Mouse (Mus musculus) kidney, postnatal 14 days (tissue): ENCODE data around the gene Stx8.

ENCODE experiments used
- DNase-seq: peaks from one replicate; pipeline ENCODE4 v3.0.0; 2022; ENCODE audit warnings: mixed read lengths

Stx8 gene

GRCm38 (mm10) chr11:67965905-67966878 is at the start of gene Stx8:
Stx8 (plus strand) TSS chr11:67966193.
- DNase-seq, result peak; percentile 96

GRCm38 (mm10) chr11:67917126-67917525 is 48.9 kb upstream of the Stx8 start:
- DNase-seq, result peak; percentile 37

- DNase-seq, result no peak
Observed at GRCm38 (mm10) chr11:67919593-67919992, 46.4 kb upstream of the Stx8 start.

- DNase-seq, result no peak
Observed at GRCm38 (mm10) chr11:67920226-67920960, 45.6 kb upstream of the Stx8 start.

GRCm38 (mm10) chr11:67921091-67921826 is 44.7 kb upstream of the Stx8 start:
- DNase-seq, result peak; percentile 78

- peak; percentile 94 for DNase-seq
Observed at GRCm38 (mm10) chr11:67921827-67922754, 43.9 kb upstream of the Stx8 start, which contains the start of gene Usp43. Usp43 (minus strand) TSS chr11:67922153.

GRCm38 (mm10) chr11:67922755-67923125 is 43.3 kb upstream of the Stx8 start:
- peak; percentile 94 for DNase-seq

- DNase-seq, result no peak
Observed at GRCm38 (mm10) chr11:67923720-67924119, 42.3 kb upstream of the Stx8 start.

- no peak for DNase-seq
Observed at GRCm38 (mm10) chr11:67925000-67925399, 41.0 kb upstream of the Stx8 start.

- no peak for DNase-seq
Observed at GRCm38 (mm10) chr11:67926348-67927055, 39.5 kb upstream of the Stx8 start.

- no peak for DNase-seq
Observed at GRCm38 (mm10) chr11:67932156-67932555, 33.8 kb upstream of the Stx8 start.

GRCm38 (mm10) chr11:67948229-67948628 is 17.8 kb upstream of the Stx8 start:
- peak; percentile 56 for DNase-seq

- DNase-seq, result no peak
Observed at GRCm38 (mm10) chr11:67949475-67949874, 16.5 kb upstream of the Stx8 start.

GRCm38 (mm10) chr11:67953604-67954003 is 12.4 kb upstream of the Stx8 start:
- no peak for DNase-seq

GRCm38 (mm10) chr11:67954413-67954812 is 11.6 kb upstream of the Stx8 start:
- DNase-seq, result no peak

- no peak for DNase-seq
Observed at GRCm38 (mm10) chr11:67964110-67964509, 1.9 kb upstream of the Stx8 start.

GRCm38 (mm10) chr11:67965242-67965883 is 630 bp upstream of the Stx8 start, which contains the start of gene Cfap52:
Cfap52 (minus strand) TSS chr11:67965651.
- peak; percentile 93 for DNase-seq

GRCm38 (mm10) chr11:67967831-67968230 is 1.8 kb downstream of the Stx8 start:
- DNase-seq, result no peak

GRCm38 (mm10) chr11:67972606-67973005 is 6.6 kb downstream of the Stx8 start:
- no peak for DNase-seq

- DNase-seq, result no peak
Observed at GRCm38 (mm10) chr11:67973225-67973624, 7.2 kb downstream of the Stx8 start.

- DNase-seq, result peak; percentile 36
Observed at GRCm38 (mm10) chr11:67975252-67975651, 9.3 kb downstream of the Stx8 start.
